Mouse (Mus musculus): ENCODE measurements around the gene Sall1.

Sall1 gene

DNA sequence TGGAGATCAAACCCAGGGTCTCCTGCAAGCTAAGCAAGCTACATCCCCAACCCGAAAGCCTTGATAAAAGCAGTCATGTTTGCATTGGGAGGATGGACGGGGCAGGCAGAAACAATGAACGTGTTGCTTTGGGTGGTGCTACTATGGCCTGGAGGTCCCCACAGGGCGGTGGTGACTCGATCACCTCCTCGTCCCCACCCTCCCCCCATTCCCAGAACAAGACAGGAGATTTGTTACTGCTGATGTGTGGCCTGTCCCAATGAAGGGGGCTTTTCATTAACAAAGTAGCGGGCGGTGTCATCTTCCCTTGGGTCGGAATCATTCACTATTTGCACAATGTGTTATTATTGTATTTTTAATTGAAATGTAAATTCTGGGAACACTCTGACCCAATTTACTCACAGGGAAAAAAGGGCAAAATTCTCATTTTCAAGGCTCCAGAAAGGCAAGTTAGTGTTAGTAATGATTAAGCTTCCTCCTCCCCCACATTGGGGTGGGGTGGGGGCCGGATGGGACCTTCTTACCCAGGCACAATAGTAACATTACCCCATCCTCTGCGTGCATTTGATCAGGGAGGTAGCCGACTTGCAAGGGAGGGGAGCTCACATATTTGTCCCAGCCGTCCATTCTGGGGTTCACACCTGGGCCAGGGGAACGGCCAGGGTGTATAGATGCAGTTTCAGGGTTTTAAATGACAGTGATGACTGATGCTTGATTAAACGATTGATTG lies 52.0 kb downstream of the Sall1 start:
- no peak for DNase-seq (ENCODE audit: low spot score in 2 of 2)

DNA sequence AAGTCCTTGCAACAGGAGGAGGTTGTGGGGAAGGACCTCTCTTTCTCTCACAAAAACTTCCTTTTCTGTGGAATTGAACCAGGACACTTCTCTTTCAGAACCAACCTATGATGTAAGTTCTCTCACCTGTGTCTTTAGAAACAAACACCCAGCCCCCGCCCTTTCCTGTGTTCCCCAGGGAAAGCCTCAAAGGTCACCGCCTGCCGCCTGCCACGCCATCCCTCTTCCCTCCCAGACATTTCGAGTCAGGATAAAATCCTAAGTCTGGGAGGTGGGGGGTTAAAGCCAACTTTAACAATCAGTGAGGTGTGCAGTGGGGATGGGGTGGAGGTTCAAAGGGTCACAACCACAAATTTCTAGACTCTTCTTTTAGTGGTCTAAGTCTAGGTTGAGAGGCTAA lies 52.8 kb downstream of the Sall1 start:
- DNase-seq (ENCODE audit: low spot score in 2 of 2), result no peak

DNA sequence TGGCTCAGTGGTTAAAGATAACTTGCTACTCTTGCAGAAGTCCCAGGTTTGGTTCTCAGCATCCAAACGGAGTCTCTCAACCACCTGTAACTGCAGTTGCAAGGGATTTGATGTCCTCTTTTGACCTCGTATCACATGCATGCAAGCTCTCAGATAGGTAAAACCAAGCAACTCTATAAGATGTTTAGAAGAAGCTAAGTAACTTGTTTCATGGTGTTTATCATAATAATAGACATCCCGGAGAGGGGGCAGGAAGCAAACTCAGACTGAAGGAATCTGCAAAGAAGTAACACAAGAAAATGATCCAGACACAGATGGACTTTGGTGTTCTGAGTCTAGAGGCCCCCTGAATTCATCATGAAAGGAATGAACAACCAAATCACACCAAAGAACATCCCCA lies 55.0 kb downstream of the Sall1 start:
- DNase-seq (ENCODE audit: low spot score in 2 of 2), result no peak

DNA sequence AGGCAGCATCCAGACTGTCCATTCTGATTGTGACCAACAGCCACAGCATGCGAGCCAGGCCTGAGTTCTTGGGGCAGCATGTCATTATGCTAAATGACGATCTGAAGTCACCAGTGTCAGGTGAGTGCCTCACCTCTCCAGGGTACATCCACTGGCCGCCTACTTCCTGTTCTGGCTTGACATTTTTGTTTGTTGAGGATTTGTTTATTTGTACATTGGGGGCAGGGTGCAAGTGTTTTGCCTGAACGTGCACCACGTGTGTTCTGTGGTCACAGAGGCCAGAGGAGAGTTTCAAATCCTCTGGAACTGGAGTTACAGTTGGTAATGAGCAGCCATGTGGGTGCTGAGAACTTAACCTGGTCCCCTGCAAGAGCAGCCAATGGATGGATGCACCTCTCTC lies 60.5 kb downstream of the Sall1 start:
- DNase-seq (ENCODE audit: low spot score in 2 of 2), result no peak

Measured in right cerebral cortex, adult 2 months (tissue).